Mouse (Mus musculus) midbrain, embryonic 14.5 days (tissue): ENCODE data around the gene Plcb1. TPM values are rescaled to one million over a fixed set of nuclear protein-coding genes. Genes with fewer than 3 reads are reported as not detected.

ENCODE experiments used
- ATAC-seq: fragments of 200-750 bp; cut with Nextera tagmentation; 2 replicates; pipeline ENCODE4 v1.8.0; 2017; ENCODE audit warnings: moderate number of reproducible peaks, moderate library complexity; ENCODE audit not compliant: low FRiP score, low TSS enrichment
- DNase-seq: peaks from one replicate; pipeline ENCODE4 v3.0.0-alpha.2; 2015
- H3K27ac ChIP-seq: fragments of 300-500 bp; sonication (generic); replicated peaks from 2 replicates; pipeline ENCODE4 v1.5.1; 2014; ENCODE audit warnings: mild to moderate bottlenecking, low read depth, low read length, moderate library complexity
- H3K27me3 ChIP-seq: fragments of 300-500 bp; sonication (generic); 2 replicates; pipeline ENCODE4 v1.6.1; 2014; ENCODE audit warnings: low read length, control low read depth, mixed read lengths; ENCODE audit not compliant: control insufficient read depth, insufficient read depth
- H3K36me3 ChIP-seq: fragments of 300-500 bp; sonication (generic); 2 replicates; pipeline ENCODE4 v1.6.1; 2014; ENCODE audit warnings: low read length, control low read depth; ENCODE audit not compliant: control insufficient read depth, insufficient read depth
- H3K4me1 ChIP-seq: fragments of 300-500 bp; sonication (generic); 2 replicates; pipeline ENCODE4 v1.6.1; 2014; ENCODE audit warnings: mild to moderate bottlenecking, antibody characterized with exemption, low read length, control low read depth; ENCODE audit not compliant: control insufficient read depth, insufficient read depth
- H3K4me2 ChIP-seq: fragments of 300-500 bp; sonication (generic); 2 replicates; pipeline ENCODE4 v1.6.1; 2014; ENCODE audit warnings: mild to moderate bottlenecking, low read length, moderate library complexity
- H3K4me3 ChIP-seq: fragments of 300-500 bp; sonication (generic); replicated peaks from 2 replicates; pipeline ENCODE4 v1.5.1; 2014; ENCODE audit warnings: low read depth, low read length
- H3K9ac ChIP-seq: fragments of 300-500 bp; sonication (generic); replicated peaks from 2 replicates; pipeline ENCODE4 v1.6.1; 2014; ENCODE audit warnings: mild to moderate bottlenecking, low read length, moderate library complexity
- H3K9me3 ChIP-seq: fragments of 300-500 bp; sonication (generic); 2 replicates; pipeline ENCODE4 v1.6.1; 2016; ENCODE audit warnings: low read length, control low read depth, mixed read lengths; ENCODE audit not compliant: control insufficient read depth
- WGBS: fragments of 180-500 bp; shearing (Covaris S2); extraction: QIAGEN DNeasy Blood & Tissue Kit; methylation state at CpG from one replicate; pipeline ENCODE4 v1.1.7; 2014; 5-methylcytosine and 5-hydroxymethylcytosine counted together
- polyA plus RNA-seq: library from polyadenylated mRNA; unstranded; fragments of >200 nt; fragmentation: Nextera tagmentation; extraction: Ambion mirVana; gene quantifications from 2 replicates; pipeline ENCODE4 v1.2.1, GENCODE M21; 2014

Plcb1 gene
- polyA plus RNA-seq, 1 experiment from 2014 or later, result 30.7 TPM

DNA sequence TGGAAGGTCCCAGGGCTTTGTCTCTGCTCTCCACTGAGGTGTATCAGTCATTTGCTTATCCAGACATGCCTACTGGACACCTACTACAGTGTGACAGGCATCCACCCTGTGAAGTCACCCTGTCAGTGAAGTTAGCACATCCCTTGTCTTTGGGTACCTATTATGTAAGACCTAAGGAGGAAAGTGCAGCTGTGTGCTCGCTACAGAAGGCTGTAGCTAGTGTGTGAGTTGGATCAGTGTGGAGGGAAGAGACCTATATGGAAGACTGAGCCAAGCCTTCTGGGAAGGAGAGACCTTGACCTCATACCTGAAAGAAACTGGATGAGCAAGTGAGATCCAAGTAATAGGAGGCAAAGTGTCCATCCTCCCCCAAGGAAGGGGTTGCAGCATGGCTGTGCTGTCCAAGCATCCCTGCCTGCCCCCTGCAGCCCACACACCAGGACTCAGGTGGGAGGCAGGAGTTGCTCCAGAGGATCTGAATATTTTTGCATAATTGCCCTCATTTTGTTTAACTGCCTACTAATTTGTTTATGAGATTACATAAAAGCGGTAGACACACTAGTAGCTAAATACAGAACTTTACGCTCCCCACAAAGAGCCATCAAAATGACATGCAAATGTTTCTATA lies 328.7 kb downstream of the Plcb1 start:
- Histone ChIP-seq H3K27me3 (no peaks in the 10 kb centered on the region), H3K36me3 (no peaks in the 10 kb centered on the region), H3K9ac (no peak overlapping the region), H3K9me3 (no peaks in the 10 kb centered on the region), H3K4me3 (no peak overlapping the region), H3K4me2 (no peak overlapping the region), H3K27ac (no peak overlapping the region), H3K4me1 (no peaks in the 10 kb centered on the region)
- DNase-seq (no peak), ATAC-seq (no peak)
- WGBS, result 79% methylated on average over 3 of the region's 3 CpGs

DNA sequence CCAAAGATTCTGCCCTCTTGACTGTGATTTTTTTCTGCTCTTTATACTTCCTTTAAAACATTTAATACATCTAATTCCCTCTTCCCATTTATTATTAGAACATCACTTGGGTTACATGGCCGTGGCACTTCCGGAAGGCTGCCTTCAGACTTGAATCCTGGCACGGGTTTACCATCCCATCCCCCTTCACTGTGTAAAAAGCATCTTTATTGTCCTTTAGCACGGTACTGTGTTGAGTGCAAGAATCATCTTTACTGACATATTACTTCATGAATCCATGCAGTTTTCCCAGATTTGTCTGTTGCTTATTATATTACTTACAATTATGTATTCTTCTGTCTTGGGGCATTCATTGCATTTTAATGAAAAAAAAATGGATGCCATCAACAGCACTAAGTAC lies 337.2 kb downstream of the Plcb1 start:
- DNase-seq, result no peak
- Histone ChIP-seq H3K27ac (no peak overlapping the region), H3K4me3 (no peak overlapping the region), H3K9ac (no peak overlapping the region), H3K36me3 (no peaks in the 10 kb centered on the region), H3K4me1 (no peaks in the 10 kb centered on the region), H3K4me2 (no peak overlapping the region), H3K9me3 (no peaks in the 10 kb centered on the region), H3K27me3 (no peaks in the 10 kb centered on the region)
- no peak for ATAC-seq
- 77% methylated on average over 4 of the region's 4 CpGs for WGBS

DNA sequence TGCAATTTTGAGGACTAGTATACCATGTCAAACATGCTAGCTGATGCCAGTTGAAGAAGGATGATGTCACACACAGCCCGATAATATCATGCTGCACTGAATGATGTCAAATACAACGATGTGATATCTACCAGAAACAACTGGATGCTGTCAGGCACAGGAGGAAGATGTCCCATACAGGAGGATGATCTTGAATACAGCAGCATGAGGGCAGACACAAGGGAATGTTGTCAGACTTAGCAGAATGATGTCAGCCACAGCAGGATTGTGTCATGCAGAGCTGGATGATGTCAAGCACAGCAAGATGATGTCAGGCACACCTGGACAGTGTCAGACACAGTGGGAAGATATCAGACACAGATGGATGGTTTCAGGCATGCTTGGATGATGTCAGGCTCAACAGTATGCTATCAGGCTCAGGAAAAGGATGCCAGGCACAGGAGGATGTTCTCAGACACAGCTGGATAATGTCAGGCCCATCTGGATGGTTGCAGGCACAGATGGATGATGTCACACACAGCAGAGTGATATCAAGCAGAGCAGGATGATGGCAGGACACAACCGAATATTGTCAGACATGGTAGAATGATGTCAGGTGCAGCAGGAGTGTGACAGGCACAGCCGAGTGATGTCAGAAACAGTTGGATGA lies 338.0 kb downstream of the Plcb1 start:
- no peaks in the 10 kb centered on the region for H3K27me3 ChIP-seq
- no peak overlapping the region for H3K27ac ChIP-seq
- H3K9ac ChIP-seq, result no peak overlapping the region
- no peaks in the 10 kb centered on the region for H3K9me3 ChIP-seq
- no peaks in the 10 kb centered on the region for H3K36me3 ChIP-seq
- ATAC-seq (no peak), DNase-seq (no peak)
- H3K4me2 ChIP-seq, result no peak overlapping the region
- H3K4me3 ChIP-seq, result no peak overlapping the region
- 86% methylated on average over 4 of the region's 4 CpGs for WGBS
- H3K4me1 ChIP-seq, result no peaks in the 10 kb centered on the region

DNA sequence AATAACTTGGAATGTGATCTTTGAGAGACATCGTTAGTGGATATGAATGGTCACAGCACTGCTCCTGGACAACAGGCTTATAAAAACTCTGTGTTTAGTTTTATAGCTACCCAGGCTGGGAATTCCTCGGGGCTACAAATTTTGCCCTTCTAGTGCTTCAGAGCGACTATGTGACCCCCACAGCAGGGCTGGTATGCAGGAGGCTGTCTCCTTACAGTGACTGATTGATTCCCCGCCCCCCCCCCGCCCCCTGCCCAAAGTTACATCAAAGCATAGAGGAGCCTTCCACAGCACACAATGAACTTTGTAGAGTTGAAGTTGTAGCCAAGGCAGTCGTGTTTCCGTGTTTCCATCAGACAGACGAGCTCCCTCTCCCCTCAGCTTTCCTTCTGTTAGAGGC lies 354.7 kb downstream of the Plcb1 start:
- ATAC-seq, result peak; percentile 31; the same call in 1 of the 2 replicates
- H3K4me3 ChIP-seq, result no peak overlapping the region
- 0 out of 2 replicates have a peak, but pooled peaks cover 6% of the 10 kb centered on the region for H3K4me1 ChIP-seq
- H3K27me3 ChIP-seq, result no peaks in the 10 kb centered on the region
- H3K4me2 ChIP-seq, result no peak overlapping the region
- no peaks in the 10 kb centered on the region for H3K36me3 ChIP-seq
- 5% methylated on average over 8 of the region's 8 CpGs for whole genome bisulfite sequencing
- no peaks in the 10 kb centered on the region for H3K9me3 ChIP-seq
- DNase-seq, result no peak
- H3K27ac ChIP-seq, result no peak overlapping the region
- no peak overlapping the region for H3K9ac ChIP-seq

DNA sequence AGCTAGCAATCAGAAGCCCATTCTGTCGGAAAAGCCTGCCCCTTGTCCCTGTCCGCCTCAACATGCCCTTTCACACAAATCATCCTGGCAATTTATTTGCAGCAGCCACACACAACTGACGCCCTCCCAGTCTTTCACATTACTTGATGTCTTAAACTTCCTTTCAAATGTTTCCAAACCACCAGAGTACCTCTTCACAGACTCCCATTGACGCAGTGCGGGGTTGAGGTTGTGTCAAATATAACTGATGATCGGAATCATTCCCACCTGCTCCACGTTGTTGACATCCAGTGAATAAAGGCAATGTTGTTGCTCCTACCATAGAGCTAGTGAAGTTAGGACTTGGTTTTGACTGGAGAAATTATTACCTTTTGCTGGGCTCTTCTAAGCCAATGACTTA lies 366.4 kb downstream of the Plcb1 start:
- 89% methylated on average over 7 of the region's 7 CpGs for WGBS
- no peaks in the 10 kb centered on the region for H3K4me1 ChIP-seq
- no peak for ATAC-seq

DNA sequence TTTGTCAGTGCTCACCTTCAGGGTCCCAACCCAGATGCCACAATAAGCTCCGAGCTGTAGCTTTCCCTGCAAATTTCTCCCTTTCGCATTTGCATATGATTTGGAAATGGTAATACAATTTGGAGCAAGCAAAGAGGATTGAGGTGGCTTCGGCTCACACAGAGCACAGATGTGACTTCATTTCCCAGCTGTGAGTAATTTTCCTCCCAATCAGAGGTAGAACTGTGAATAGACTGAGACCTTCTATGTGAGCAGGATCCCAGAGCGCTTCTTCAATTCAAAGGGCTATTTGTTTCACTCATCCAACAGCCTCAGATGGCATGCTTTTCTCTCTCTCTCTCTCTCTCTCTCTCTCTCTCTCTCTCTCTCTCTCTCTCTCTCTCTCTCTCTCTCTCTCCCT lies 367.4 kb downstream of the Plcb1 start:
- no peaks in the 10 kb centered on the region for H3K9me3 ChIP-seq
- no peak for ATAC-seq
- H3K27ac ChIP-seq, result no peak overlapping the region
- no peak for DNase-seq
- no peaks in the 10 kb centered on the region for H3K4me1 ChIP-seq
- no peak overlapping the region for H3K4me3 ChIP-seq
- no peaks in the 10 kb centered on the region for H3K36me3 ChIP-seq
- H3K4me2 ChIP-seq, result no peak overlapping the region
- H3K9ac ChIP-seq, result no peak overlapping the region
- no peaks in the 10 kb centered on the region for H3K27me3 ChIP-seq
- 78% methylated on average over 4 of the region's 4 CpGs for WGBS

More for the DNA sequence above, 366.4 kb downstream of the Plcb1 start:
- Histone ChIP-seq H3K27ac (no peak overlapping the region), H3K9ac (no peak overlapping the region), H3K9me3 (no peaks in the 10 kb centered on the region), H3K27me3 (no peaks in the 10 kb centered on the region), H3K4me2 (no peak overlapping the region), H3K36me3 (no peaks in the 10 kb centered on the region), H3K4me3 (no peak overlapping the region)
- DNase-seq, result no peak

DNA sequence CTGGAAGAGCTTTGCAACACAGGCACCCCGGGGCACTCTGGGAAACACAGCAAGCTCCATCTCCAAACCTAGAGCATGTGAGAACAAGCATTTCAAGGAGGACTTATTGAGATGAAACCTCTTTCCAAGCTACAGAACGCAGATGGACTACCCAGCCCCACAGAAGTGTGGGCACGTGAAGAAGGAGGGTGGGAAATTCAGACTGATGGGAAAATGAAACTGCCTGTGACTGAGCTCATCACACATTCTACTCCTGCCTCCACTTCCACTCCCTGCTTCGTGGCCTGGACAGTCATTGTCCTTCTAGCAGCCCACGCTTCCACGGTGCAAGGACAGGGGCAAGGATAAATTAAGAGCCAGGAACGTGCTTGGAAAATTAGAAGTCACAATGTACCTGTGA lies 370.2 kb downstream of the Plcb1 start:
- Histone ChIP-seq H3K4me3 (no peak overlapping the region), H3K27ac (no peak overlapping the region), H3K36me3 (no peaks in the 10 kb centered on the region), H3K9me3 (no peaks in the 10 kb centered on the region), H3K27me3 (no peaks in the 10 kb centered on the region), H3K4me2 (no peak overlapping the region), H3K4me1 (no peaks in the 10 kb centered on the region), H3K9ac (no peak overlapping the region)
- DNase-seq (no peak), ATAC-seq (no peak)
- 84% methylated on average over 7 of the region's 7 CpGs for WGBS

DNA sequence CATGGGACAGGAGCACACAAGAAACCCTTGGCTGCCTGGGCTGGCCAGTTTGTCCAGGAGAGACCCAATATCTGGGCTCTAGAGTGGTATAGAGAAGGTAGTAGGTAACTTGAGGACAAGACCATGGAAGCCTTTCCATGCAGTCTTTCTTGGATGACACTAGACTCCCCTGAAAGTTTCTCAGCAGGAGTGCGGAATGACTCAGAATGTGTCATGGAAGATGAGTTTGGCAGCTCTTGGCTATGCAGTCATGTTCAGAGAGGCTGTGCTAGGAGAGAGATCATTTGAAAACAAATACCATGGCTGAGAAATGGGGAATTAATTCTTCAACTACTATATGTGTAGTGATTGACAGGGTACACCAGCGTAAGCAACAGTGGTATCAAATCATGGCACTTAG lies 372.1 kb downstream of the Plcb1 start:
- H3K4me3 ChIP-seq, result no peak overlapping the region
- H3K27ac ChIP-seq, result no peak overlapping the region
- no peaks in the 10 kb centered on the region for H3K36me3 ChIP-seq
- DNase-seq, result no peak
- no peak for ATAC-seq
- no peaks in the 10 kb centered on the region for H3K27me3 ChIP-seq
- no peak overlapping the region for H3K9ac ChIP-seq
- H3K4me2 ChIP-seq, result no peak overlapping the region
- H3K4me1 ChIP-seq, result no peaks in the 10 kb centered on the region
- 96% methylated on average over 2 of the region's 2 CpGs for WGBS
- no peaks in the 10 kb centered on the region for H3K9me3 ChIP-seq

DNA sequence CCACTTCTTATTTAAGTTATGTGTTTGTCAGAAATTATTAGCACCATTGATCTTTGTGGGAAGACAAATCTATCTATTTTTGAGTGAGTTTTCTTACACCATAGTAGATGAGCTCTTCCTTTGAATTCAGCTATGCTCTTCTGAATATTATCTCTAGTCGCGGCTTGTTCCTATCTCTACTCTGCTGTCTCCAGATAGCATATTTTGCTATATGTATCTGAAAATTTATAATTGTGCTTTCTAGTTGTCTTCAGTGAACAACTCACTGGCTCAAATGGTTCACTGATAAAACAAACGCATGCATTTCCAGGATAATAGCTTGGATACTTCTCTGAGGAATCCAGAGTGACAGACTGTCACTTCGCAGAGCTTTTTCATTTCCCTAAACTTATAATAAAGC lies 375.8 kb downstream of the Plcb1 start:
- 86% methylated on average over 4 of the region's 4 CpGs for WGBS
- no peak for ATAC-seq

More for the DNA sequence above, 375.8 kb downstream of the Plcb1 start:
- H3K27ac ChIP-seq, result no peak overlapping the region
- no peaks in the 10 kb centered on the region for H3K27me3 ChIP-seq
- H3K4me2 ChIP-seq, result no peak overlapping the region
- no peak overlapping the region for H3K4me3 ChIP-seq
- H3K36me3 ChIP-seq, result no peaks in the 10 kb centered on the region
- no peak overlapping the region for H3K9ac ChIP-seq
- no peak for DNase-seq
- H3K9me3 ChIP-seq, result no peaks in the 10 kb centered on the region
- no peaks in the 10 kb centered on the region for H3K4me1 ChIP-seq
